Mouse (Mus musculus) stomach, postnatal 0 days (tissue): Measurements from ENCODE around the gene 2900092C05Rik. TPM values are rescaled to one million over a fixed set of nuclear protein-coding genes. Genes with fewer than 3 reads are reported as not detected.
A peak's percentile ranks its signal among the peaks of the same experiment; 100 is the strongest.

ENCODE experiments used
- ATAC-seq: fragments of 200-750 bp; cut with Nextera tagmentation; 2 replicates; pipeline ENCODE4 v1.8.0; 2017; ENCODE audit not compliant: low FRiP score, low TSS enrichment
- DNase-seq: peaks from one replicate; pipeline ENCODE4 v3.0.0-alpha.2; 2016; ENCODE audit warnings: low spot score
- H3K27ac ChIP-seq: fragments of 300-500 bp; sonication (generic); replicated peaks from 2 replicates; pipeline ENCODE4 v1.5.1; 2014; ENCODE audit warnings: mild to moderate bottlenecking, control low read depth
- H3K27me3 ChIP-seq: fragments of 300-500 bp; sonication (generic); 2 replicates; pipeline ENCODE4 v1.6.1; 2014; ENCODE audit warnings: low read length; ENCODE audit not compliant: control insufficient read depth, insufficient read depth
- H3K36me3 ChIP-seq: fragments of 300-500 bp; sonication (generic); 2 replicates; pipeline ENCODE4 v1.6.1; 2014; ENCODE audit warnings: low read length, mixed read lengths; ENCODE audit not compliant: control insufficient read depth, insufficient read depth
- H3K4me1 ChIP-seq: fragments of 300-500 bp; sonication (generic); replicated peaks from 2 replicates; pipeline ENCODE4 v1.6.1; 2014; ENCODE audit warnings: antibody characterized with exemption; ENCODE audit not compliant: control insufficient read depth, insufficient read depth
- H3K4me2 ChIP-seq: fragments of 300-500 bp; sonication (generic); replicated peaks from 2 replicates; pipeline ENCODE4 v1.6.1; 2014; ENCODE audit warnings: low read depth, mild to moderate bottlenecking, control low read depth, moderate library complexity
- H3K4me3 ChIP-seq: fragments of 300-500 bp; sonication (generic); 2 replicates; pipeline ENCODE4 v1.5.1; 2014; ENCODE audit warnings: low read depth, low read length, control low read depth
- H3K9ac ChIP-seq: fragments of 300-500 bp; sonication (generic); 2 replicates; pipeline ENCODE4 v1.6.1; 2014; ENCODE audit warnings: mild to moderate bottlenecking, low read length, control low read depth, mixed read lengths
- H3K9me3 ChIP-seq: fragments of 300-500 bp; sonication (generic); 2 replicates; pipeline ENCODE4 v1.6.1; 2016; ENCODE audit warnings: low read length; ENCODE audit not compliant: control insufficient read depth
- CTCF ChIP-seq: IDR thresholded peaks from 2 replicates; pipeline ENCODE4 v1.5.1; 2016; ENCODE audit warnings: antibody characterized with exemption, low read depth, mild to moderate bottlenecking, moderate library complexity
- EP300 ChIP-seq: optimal IDR thresholded peaks from 2 replicates; pipeline ENCODE3; 2016; ENCODE audit warnings: antibody characterized with exemption
- WGBS: fragments of 180-500 bp; shearing (Covaris S2); extraction: QIAGEN DNeasy Blood & Tissue Kit; methylation state at CpG from one replicate; pipeline ENCODE4 v1.1.7; 2014; 5-methylcytosine and 5-hydroxymethylcytosine counted together
- polyA plus RNA-seq: library from polyadenylated mRNA; unstranded; fragments of >200 nt; fragmentation: Nextera tagmentation; extraction: Ambion mirVana; gene quantifications from 2 replicates; pipeline ENCODE4 v1.2.1, GENCODE M21; 2015

The 2900092C05Rik gene
- not detected in 2 replicates for polyA plus RNA-seq

- Histone ChIP-seq H3K9me3 (no peaks in the 10 kb centered on the region), H3K27me3 (no peaks in the 10 kb centered on the region), H3K36me3 (no peaks in the 10 kb centered on the region), H3K9ac (no peak within 1 kb of the TSS), H3K4me2 (no peak within 1 kb of the TSS), H3K27ac (no peak within 1 kb of the TSS), H3K4me1 (no peaks in the 10 kb centered on the region), H3K4me3 (no peak within 1 kb of the TSS)
- 34% methylated on average over 2 of the region's 2 CpGs for WGBS
- ATAC-seq (no peak), DNase-seq (no peak)
- no peak for TF ChIP-seq CTCF
- TF ChIP-seq EP300, result no peak
Measured at GRCm38 (mm10) chr7:12512217-12512616, at the start of gene 2900092C05Rik. Gene 2900092C05Rik, plus strand, starts transcription at chr7:12512517.

DNA sequence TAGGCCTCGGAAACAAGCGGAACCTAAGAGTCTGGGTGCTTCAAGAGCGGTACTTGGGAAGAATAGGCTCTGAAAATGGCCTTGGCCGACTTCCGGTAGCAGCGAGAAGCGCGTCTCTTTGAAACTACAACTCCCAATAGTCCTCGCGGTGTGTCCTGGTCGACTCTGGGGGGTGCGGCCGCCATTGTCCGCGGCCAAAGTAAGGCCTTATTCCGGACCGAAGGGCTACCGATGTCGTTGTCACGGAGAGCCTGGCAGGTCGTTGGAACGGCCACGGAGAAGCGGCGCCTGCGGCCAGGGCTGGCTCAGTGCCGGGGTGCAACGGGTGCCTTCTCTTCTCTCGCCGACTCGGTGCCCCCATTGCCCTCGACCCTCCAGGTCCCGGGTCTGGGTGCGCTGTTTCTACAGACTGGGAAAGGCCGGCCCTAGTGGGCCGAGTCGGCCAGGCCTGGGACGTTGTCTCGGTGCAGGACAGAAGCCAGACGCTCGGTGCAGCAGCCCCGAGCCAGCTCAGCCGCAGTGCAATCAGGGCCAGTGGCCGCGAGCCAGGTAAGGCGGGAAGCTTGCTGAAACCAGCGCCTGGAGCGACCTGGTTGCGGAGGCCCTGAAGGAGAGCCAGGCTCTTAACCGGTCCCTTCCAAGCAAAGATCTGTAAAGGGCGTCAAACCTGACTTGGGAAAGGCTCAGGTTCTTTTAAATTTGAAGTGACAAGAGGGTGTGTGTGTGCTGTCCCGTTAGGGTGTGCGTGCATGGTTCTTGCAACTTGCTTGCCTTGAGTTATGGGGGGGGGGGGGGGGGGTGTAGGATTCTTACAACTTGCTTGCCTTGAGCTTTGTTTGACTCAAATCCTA lies 33.9 kb upstream of the 2900092C05Rik start, which contains the start of gene Zfp606:
TSS of gene Zfp606 (plus strand) at position 136 of the 851 bp plus-strand sequence.
- TF ChIP-seq EP300 (no peak), CTCF (no peak)
- Histone ChIP-seq H3K9me3 (no peaks in the 10 kb centered on the region), H3K4me2 (peak within 1 kb of the TSS; percentile 60), H3K4me3 (peak within 1 kb of the TSS; percentile 98), H3K27me3 (no peaks in the 10 kb centered on the region), H3K36me3 (peaks cover 14% of the 10 kb centered on the region), H3K27ac (peak within 1 kb of the TSS; percentile 93), H3K9ac (peak within 1 kb of the TSS; percentile 98), H3K4me1 (no peaks in the 10 kb centered on the region)
- ATAC-seq (peak; percentile 99), DNase-seq (peak; percentile 87)
- under 1% methylated on average over 53 of the region's 53 CpGs for WGBS

DNA sequence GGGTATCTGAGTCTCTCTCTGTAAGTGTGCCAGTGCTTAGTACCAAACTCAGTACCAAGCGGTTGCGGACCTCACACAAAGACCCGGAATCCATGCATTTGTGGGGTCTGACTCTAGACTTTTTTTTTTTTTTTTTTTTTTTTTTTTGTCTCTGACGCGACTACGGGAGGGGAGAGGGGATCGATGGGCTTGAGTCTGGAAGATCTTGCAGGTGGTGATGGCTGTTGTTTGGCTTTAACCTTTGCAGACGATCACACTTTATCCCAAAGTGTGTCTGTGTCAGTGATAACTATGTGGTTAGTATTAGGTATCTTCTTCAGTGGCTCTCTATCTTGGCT lies 33.3 kb upstream of the 2900092C05Rik start:
- Histone ChIP-seq H3K27me3 (no peaks in the 10 kb centered on the region), H3K9me3 (no peaks in the 10 kb centered on the region), H3K27ac (no peak overlapping the region), H3K4me1 (no peaks in the 10 kb centered on the region), H3K4me2 (peak overlapping the region; percentile 60), H3K9ac (peak overlapping the region; percentile 98), H3K4me3 (peak overlapping the region; percentile 98), H3K36me3 (peaks cover 20% of the 10 kb centered on the region)
- WGBS, result 1% methylated on average over 8 of the region's 8 CpGs
- TF ChIP-seq CTCF, result no peak
- TF ChIP-seq EP300, result no peak
- no peak for ATAC-seq
- DNase-seq, result no peak

DNA sequence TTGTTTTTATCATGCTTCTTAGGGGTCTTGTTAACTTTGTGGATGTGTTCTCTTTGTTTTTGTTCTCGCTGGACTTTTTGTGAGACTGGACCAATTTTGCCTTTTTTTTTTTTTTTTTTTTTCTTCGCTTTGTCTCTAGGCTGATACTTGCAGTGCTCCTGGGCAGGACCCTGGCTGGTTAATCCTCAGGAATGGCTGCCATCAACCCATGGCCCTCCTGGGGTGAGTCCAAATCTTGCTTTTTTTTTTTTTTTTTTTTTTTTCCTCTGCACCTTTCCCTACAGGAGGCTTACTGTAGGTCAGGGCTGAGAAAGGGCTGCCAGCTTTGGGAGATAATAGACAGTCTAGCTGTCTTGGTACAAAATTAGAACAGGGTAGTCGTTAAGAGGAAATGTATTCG lies 32.8 kb upstream of the 2900092C05Rik start:
- Histone ChIP-seq H3K9ac (no peak overlapping the region), H3K27me3 (no peaks in the 10 kb centered on the region), H3K36me3 (peaks cover 25% of the 10 kb centered on the region), H3K9me3 (no peaks in the 10 kb centered on the region), H3K4me3 (peak overlapping the region; percentile 98; the same call in 1 of the 2 replicates), H3K4me2 (peak overlapping the region; percentile 60), H3K4me1 (no peaks in the 10 kb centered on the region), H3K27ac (no peak overlapping the region)
- no peak for ATAC-seq
- WGBS, result 82% methylated on average over 4 of the region's 4 CpGs
- DNase-seq, result no peak
- no peak for TF ChIP-seq EP300
- no peak for TF ChIP-seq CTCF

DNA sequence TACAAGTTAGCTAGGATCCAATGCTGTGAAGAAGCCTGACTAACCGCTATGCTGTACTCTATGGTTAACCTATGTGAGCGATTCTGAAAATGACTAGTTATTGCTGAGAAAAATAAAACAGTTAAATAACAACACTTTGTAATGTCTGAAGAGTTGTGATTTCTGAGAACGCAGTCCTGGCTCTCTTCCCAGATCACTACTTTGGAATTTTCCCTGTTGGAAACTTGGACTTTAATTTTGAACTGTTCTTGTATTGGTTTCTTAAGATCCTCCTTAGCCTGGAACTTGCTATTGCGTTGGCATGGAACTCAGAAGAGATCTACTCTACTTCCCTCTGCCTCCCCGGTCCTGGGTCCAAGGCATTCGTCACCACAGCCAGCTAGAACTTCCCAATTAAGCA lies 28.5 kb upstream of the 2900092C05Rik start:
- TF ChIP-seq CTCF, result no peak
- no peak for TF ChIP-seq EP300
- 95% methylated on average over 6 of the region's 6 CpGs for WGBS

DNA sequence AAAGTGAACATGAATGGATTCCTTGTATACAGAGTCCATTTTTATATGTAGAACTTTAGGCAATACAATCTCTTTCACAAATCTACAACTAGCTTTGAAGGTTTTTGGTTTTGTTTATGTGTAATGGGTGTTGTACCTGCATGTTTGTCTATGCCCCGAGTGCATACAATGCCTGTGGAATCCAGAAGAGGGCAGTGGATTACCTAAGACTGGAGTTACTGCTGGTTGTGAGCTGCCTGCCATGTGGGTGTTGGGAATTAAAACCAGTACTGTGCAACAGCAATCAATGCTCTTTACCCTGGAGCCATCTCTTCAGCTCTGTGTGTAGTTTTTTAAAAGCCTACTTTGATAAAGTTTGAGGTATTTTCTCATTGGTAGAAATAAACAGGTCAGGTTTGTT lies 26.4 kb upstream of the 2900092C05Rik start:
- Histone ChIP-seq H3K4me1 (no peaks in the 10 kb centered on the region), H3K27ac (no peak overlapping the region), H3K4me3 (no peak overlapping the region), H3K27me3 (no peaks in the 10 kb centered on the region), H3K36me3 (peaks cover 52% of the 10 kb centered on the region), H3K9ac (no peak overlapping the region), H3K9me3 (no peaks in the 10 kb centered on the region), H3K4me2 (no peak overlapping the region)
- DNase-seq (no peak), ATAC-seq (no peak)
- peak; percentile 23; the same call in 1 of the 2 replicates for TF ChIP-seq CTCF
- no peak for TF ChIP-seq EP300
- 91% methylated on average over 1 of the region's 1 CpGs for WGBS

More for the DNA sequence above, 28.5 kb upstream of the 2900092C05Rik start:
- Histone ChIP-seq H3K4me2 (no peak overlapping the region), H3K4me3 (no peak overlapping the region), H3K27me3 (no peaks in the 10 kb centered on the region), H3K9me3 (no peaks in the 10 kb centered on the region), H3K27ac (no peak overlapping the region), H3K36me3 (peaks cover 37% of the 10 kb centered on the region), H3K9ac (no peak overlapping the region), H3K4me1 (no peaks in the 10 kb centered on the region)
- DNase-seq (no peak), ATAC-seq (no peak)
